Mouse (Mus musculus) monocyte, adult 5-6 weeks (primary cell): ENCODE measurements around the gene Ttc39b. TPM values are rescaled to one million over a fixed set of nuclear protein-coding genes. Genes with fewer than 3 reads are reported as not detected.
"Not testable (repeated sequence)": the region's sequence is repeated elsewhere in the genome, so short reads cannot be mapped to it uniquely, and the experiment has no call there.

Source experiments
- ATAC-seq: fragments of 153-309, 156-312 bp; replicated peaks from 2 replicates; pipeline ENCODE4 v1.8.0; 2017; ENCODE audit warnings: mild to moderate bottlenecking; ENCODE audit not compliant: low TSS enrichment, insufficient number of reproducible peaks, severe bottlenecking, poor library complexity, low FRiP score
- total RNA-seq: library from RNA; stranded (forward); fragments of 200-1000, 200-491, 200-594 nt; gene quantifications from 3 replicates; pipeline ENCODE4 v1.2.3, GENCODE M21; 2017

Ttc39b gene
- total RNA-seq, 1 experiment from 2014 or later = 21.4 TPM

DNA sequence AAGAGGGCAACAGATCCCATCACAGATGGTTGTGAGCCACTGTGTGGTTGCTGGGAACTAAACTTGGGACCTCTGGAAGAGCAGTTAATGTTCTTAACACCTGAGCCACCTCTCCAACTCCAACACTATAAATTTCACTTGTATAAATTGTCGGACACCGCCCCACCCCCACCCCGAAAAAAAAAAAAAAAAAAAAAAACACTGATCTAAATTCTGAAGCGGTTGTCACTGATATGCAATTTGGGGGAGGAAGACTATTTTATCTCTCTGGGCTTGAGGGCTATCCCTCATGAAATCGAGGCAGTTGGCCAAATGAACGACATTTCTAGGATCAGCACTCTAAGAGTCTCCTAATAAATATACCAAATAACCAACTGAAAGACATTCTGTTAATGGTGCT lies 70.4 kb downstream of the Ttc39b start:
- ATAC-seq = no peak

DNA sequence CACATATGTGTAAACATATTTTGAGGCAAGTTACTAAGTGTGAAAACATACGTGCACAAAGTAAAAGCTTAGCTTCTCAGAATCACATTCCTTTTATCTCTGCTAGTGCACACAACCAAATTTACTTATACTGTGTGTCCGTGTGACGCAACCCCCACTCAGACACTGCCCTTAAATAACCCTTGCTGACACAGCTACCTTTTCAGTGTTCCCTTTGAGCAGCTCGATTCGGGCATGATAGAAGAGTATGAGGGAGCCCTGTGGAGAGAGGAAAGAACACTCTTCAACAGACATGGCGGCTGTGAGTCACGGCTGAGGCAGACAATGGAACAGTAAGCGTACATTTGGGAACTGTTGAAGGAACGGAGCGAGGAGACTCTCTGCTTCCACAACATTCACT lies 80.3 kb downstream of the Ttc39b start:
- no peak for ATAC-seq

- no peak for ATAC-seq
These were observed 82.4 kb downstream of the Ttc39b start for GRCm38 (mm10) chr4:83241630-83242029.

- no peak for ATAC-seq
These were observed 86.4 kb downstream of the Ttc39b start for GRCm38 (mm10) chr4:83237656-83238055.

- not testable (repeated sequence) for ATAC-seq
These were observed 88.8 kb downstream of the Ttc39b start for GRCm38 (mm10) chr4:83235304-83235703.

DNA sequence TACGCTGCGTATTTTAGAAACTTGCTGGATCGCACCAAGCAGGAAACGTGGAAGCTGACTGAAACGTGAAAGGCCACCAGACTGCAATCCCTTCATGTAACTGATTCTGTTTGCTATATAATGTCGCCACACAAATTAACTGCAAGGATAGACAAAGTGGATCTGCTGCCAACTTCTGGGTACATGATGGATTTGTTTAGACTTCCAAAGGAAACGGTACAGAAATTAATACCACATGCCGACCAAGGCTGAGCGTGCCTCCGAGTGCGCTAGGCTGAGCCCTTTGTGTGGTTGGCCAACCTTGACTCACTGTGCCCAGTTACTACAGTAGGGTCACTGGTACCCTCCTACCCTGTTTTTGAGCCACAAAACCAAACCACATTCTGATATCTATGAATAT lies 89.3 kb downstream of the Ttc39b start:
- no peak for ATAC-seq

GRCm38 (mm10) chr4:83234132-83234531 lies 89.9 kb downstream of the Ttc39b start:
- ATAC-seq = no peak

DNA sequence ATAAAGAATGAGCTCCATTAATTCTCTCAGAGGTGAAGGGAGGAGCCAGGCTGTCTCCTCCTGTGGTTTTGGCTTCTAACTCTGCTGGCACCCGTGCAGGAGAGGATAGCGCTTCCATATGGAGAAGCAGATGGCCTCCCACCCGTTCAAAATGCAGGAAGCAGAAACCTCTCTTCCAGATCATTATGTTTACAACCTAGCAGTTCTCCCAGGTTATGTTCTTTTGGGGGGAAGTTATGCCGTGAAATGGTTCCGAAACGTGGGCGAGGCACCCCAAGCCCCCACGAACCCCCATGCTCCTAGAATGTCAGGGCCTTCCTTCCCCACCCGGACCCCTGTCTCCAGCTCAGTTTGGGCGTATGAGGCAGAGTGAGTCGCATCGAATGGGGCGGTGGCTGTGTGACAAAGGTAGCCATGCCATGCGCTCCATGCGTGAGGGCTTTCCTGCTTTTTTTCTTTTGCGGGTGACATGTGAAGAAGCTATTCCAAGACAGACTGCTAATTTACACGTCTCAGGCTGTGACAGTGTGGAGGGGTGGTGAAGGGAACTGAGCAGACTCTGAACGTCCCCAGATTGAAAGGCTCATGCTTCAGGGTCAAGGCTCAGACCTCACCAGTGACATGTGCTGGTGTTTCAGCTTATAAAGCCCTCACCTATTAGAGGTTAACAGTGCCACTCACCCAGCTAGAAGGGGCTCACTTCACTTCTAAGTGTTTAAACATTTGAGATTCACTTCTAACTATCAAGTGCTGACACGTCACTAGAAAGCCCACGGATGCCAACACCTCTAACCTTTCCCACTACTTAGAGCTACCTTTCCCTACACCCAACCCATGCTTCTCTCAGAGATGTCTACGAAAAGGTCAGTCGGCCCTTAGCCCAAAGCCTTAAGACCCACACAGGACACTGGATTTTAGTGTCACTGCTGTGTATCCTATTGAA lies 90.6 kb downstream of the Ttc39b start:
- no peak for ATAC-seq

DNA sequence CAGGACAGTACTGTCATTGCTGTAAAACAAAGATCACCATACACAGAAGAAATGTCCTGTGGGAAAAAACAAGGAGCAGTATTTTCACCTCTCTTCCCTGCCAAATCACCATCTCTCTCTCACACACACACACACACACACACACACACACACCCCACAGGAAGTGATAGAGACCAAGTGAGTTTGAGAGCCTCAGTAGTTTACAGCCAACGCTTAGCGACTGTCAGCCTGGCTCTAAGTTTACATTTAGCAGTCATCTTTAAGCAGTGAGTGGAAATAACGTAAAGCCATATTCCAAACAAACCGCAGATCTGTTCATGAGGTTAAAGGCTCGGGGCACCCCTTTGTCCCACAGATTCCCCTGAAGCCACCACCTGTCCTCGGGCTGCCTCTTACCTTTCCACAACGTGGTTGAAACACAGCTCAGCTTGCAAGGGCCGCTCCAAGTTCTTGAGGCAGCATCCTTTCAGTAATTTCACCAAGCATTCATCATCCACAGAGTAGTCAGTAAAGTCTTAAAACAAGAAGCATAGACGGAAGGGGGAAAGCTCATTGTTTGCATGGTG lies 91.7 kb downstream of the Ttc39b start:
- no peak for ATAC-seq

GRCm38 (mm10) chr4:83228664-83229283 lies 95.3 kb downstream of the Ttc39b start:
- ATAC-seq = no peak

- no peak for ATAC-seq
These were observed 96.0 kb downstream of the Ttc39b start for GRCm38 (mm10) chr4:83228073-83228472.

DNA sequence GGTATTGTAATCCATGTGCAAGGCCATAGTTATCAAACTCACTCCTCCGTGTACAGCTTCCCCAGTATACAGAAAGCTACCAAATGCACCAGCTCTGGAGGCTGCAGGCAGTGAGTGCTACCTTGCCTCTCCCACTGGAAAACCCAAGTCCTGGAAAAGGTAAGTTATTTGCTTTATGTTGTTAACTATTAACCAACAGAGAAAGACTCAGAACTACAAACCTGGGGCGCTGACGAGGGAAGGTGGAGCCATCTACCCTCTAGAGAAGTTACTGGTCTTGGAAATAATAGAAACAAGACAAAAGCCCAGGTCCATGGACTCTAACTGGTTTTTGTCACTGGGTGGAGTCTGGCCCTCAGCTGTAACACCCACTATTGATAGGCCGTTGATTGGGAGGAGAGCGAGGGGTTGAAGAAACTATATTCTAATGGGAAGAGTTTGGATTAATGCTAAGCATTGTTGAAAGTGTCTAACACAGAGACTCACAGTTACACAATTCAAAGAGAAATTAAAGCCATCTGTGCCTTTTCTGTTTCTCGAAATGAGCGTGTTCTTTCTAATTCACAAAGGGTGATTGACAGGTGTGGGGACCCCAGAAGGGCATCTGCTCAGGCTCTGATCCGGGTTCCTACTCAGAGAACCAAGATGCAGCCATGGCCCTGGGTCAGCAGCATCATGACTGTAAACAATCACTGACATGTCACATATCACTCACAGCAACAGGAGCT lies 98.3 kb downstream of the Ttc39b start:
- no peak for ATAC-seq

GRCm38 (mm10) chr4:83224242-83224641 lies 99.8 kb downstream of the Ttc39b start:
- ATAC-seq = no peak

- no peak for ATAC-seq
These were observed 100.9 kb downstream of the Ttc39b start for GRCm38 (mm10) chr4:83223197-83223596.

DNA sequence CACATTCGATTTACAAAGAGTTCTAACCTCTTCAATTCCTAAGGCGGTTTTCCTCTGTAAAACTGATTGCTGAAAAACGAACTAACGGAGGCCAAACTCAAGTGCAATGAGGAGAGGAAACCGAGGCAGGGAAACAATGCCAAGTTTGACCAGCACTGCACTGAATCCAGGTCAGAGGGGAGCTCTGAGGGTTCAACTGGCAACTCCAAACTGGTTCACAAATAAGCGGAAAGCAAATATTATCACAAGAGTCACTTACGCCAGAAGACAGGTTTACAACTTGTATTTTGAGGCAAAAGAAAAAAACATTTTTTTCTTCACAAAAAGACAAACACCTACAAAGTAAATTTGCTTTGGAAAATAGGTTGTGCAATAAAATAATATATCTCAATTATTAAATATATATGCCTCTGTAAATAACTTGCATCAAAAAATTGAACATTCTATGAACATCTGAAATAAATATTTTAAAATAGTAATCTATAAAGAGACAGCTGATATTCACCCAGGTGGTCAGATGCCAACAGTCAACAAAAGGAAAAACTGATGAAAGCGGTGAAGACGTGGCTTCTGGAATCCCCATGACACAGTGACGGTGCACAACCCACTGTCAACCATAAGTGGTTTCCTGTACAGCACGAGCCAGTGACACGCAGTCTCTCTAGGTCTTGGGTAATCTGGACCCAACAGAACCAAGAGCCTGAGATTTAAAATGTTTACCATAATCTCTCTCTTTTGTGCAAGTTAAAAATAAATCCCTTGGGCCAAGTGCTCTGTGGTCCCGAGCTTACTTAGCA lies 103.1 kb downstream of the Ttc39b start:
- no peak for ATAC-seq

DNA sequence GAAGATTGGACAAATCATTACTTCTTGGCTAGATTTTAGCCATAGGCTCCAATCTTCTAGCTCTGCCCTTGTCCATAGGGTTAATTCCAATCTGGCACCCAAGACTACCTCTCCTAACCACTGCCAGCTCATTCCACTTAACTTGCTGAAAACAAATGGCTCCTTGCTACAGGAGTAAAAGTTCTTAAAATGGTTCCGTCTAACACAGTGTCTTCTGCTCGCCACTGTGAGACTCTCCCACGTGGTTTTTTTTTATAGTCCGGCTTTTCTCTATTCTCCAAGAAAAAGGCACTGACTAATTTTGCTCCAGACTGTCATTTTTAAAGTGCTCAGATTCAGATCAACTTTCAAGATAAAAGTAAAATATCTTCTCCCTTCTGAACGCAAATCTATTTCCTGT lies 104.8 kb downstream of the Ttc39b start:
- no peak for ATAC-seq

- no peak for ATAC-seq
These were observed 106.9 kb downstream of the Ttc39b start for GRCm38 (mm10) chr4:83217128-83217527.

DNA sequence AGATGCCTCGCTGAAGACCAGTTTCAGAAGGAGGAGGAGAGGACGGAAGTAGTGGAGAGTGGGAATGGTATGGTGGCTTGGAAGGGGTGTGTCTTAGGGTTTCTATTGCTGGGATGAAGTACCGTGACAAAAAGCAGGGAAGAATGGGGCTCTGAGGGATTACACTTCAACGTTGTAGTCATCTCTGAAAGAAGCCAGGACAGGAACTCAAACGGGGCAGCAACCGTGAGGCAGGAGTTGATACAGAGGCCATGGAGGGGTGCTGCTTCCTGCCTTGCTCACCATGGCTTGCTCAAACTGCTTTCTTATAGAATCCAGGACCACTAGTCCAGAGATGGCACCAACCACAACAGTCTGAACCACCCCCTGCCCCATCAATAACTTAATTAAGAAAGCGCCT lies 107.7 kb downstream of the Ttc39b start:
- no peak for ATAC-seq
